Mouse (Mus musculus): ENCODE data around the gene Nos1ap. TPM values are rescaled to one million over a fixed set of nuclear protein-coding genes. Genes with fewer than 3 reads are reported as not detected.

Gene Nos1ap
- 116 TPM for polyA plus RNA-seq (2015; fragmentation: Illumina TruSeq; extraction: RNeasy Lipid Tissue Mini Kit (QIAGEN cat#74804); ENCODE audit: low read depth, low replicate concordance)

DNA sequence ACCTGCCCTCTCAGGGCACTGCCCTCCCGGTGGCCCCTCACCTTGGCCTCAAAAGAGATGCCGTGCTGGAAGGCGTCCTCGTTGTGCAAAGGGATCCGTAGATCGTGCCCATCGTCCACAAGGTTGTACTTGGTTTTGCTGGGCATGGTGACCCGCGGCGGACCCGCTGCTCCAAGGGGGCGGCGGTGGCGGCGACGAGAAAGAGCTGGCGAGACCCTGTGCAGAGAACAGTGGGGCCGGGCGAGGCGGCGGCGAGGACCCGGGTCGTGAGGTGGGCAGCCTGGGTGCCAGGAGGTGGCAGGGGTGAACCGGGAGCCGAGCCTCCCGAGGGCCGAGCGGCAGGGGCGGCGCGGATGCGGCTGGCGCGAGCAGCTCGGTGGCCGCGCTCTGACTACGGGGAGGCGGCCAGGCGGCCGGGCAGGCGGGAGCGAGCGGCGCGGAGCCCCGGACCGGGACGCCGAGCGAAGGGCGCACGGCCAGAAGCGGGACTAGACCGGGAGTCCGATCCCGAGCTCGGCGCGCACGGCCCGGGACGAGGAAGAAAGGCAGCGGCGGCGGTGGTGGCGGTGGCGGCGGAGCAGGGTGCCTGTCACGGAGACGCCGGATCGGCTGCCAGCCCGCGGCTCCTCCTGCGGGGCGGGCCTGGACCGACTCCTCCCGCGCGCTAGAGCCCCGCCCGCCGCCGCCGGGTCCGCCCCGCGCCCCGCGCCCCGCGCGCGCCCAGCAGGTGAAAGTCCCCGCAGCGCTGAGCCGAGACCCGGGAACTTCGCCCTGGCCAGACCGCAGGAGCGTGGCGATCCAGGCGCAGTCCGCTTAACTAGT, at the start of gene Nos1ap:
TSS of gene Nos1ap (minus strand) at position 643 of the 822 bp plus-strand sequence.

DNA sequence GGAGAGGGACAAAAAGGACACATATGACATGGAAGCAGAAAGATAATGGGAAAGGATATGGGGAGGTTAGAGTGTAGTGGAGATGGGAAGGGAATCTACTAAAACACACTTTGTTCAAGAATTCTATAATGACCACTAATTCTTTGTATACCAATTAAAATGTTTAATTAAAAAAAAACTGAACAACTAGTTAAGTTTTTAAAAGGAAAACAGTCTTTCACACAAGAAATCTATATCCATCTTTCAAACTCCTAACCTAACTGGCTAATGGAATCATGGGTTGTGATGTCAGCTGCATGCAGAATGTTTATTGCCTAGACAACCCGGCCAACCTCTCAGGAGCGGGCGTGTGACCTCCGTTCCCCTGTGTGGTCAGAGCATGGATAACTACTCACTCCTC, 281.2 kb downstream of the Nos1ap start, which contains the start of gene Spata46:
TSS of gene Spata46 (plus strand) at position 301 of the 400 bp plus-strand sequence.

DNA sequence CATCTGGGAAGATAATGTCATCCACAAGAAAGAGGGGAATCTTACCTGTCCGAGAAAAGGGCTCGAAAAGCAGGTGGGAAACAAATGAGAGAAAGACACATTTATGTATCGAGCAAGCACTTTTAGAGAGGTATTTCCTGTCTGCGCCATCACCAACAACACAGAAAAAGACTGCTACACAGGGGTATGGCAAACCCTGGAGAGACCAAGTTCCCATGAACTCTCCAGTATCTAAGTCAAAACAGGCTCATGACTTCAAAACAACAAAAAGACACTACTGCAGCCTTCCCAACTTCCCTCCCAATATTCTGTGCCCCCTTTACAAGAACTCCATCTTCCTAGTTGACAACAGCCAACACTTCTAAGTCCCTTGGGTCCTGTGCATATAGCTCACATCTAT, 283.4 kb downstream of the Nos1ap start, which contains the start of gene Gm7694:
TSS of gene Gm7694 (minus strand) at position 101 of the 400 bp plus-strand sequence.

DNA sequence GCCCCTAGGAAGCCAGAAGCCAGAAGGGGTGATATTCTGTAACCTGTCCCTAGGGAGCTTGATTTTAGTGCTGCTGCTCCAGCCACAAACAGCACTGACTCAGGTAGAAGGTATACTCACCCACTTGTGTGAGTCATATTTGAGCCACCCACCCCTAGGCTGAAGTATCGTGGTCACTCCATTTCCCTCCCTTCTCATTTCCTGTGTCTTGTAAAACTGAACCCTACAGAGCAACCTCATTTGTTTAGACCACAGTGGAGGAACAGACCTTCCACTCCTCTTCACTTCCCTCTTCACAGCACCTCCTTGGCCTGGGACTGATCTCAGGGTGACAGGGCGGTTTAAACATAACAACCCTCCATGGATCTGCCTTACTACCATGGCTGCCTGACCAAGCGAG, 312.6 kb downstream of the Nos1ap start, which contains the start of gene Sh2d1b1:
TSS of gene Sh2d1b1 (plus strand) at position 305 of the 400 bp plus-strand sequence.

Other genes starting within 250 kb of the Nos1ap start
- 7.2 TPM for gene Olfml2b, start 54.7 kb upstream of the Nos1ap start, polyA plus RNA-seq (2015; fragmentation: Illumina TruSeq; extraction: RNeasy Lipid Tissue Mini Kit (QIAGEN cat#74804); ENCODE audit: low read depth, low replicate concordance)